Mouse (Mus musculus): ENCODE results near the gene Pop5. TPM values are rescaled to one million over a fixed set of nuclear protein-coding genes. Genes with fewer than 3 reads are reported as not detected.
A peak's percentile ranks its signal among the peaks of the same experiment; 100 is the strongest.

Gene Pop5
- polyA plus RNA-seq, 1 experiment from 2014 or later = 90.1 TPM

DNA sequence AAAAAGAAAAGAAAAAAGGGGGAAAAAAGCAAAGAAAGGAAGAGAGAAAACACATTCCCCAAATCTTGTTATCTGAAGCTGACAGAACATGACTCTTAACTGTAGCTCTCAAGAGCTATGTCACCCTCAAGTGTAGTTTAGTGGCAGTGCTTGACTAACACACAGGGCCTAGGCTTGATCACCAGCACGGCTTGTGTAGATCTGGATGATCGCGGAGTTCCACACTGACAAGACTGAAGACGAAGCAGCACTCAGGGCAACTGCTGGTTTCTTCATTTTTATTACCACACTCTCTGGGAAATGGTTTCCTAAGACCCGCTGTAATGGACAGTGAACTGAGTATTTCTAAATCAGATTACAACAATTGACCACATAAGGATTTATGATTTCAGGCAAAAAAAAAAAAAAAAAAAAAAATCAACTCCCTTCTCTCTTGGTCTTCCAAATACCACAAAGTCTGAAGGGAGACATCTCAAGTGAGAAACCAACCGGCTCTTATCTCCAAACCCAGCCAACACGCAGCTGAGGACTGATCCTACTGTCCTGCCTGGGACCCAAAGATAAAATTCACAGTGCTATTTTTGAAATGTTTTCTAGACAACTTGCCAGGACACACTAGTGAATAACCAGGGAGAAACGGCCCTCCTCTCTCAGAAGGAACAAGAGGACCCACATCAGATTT, 31.3 kb downstream of the Pop5 start:
- Histone ChIP-seq H3K4me3 (replicated peaks) (no peak overlapping the region), H3K27me3 (no peaks in the 10 kb centered on the region), H3K36me3 (peaks cover 20% of the 10 kb centered on the region), H3K9me3 (replicated peaks) (no peaks in the 10 kb centered on the region), H3K27ac (replicated peaks) (no peak overlapping the region), H3K4me2 (replicated peaks) (no peak overlapping the region), H3K4me1 (peaks cover 44% of the 10 kb centered on the region), H3K9ac (no peak overlapping the region)
- no peak for ATAC-seq (ENCODE audit: insufficient number of reproducible peaks, low FRiP score, low TSS enrichment, low read depth)
- 83% methylated on average over 8 of the region's 8 CpGs for WGBS

DNA sequence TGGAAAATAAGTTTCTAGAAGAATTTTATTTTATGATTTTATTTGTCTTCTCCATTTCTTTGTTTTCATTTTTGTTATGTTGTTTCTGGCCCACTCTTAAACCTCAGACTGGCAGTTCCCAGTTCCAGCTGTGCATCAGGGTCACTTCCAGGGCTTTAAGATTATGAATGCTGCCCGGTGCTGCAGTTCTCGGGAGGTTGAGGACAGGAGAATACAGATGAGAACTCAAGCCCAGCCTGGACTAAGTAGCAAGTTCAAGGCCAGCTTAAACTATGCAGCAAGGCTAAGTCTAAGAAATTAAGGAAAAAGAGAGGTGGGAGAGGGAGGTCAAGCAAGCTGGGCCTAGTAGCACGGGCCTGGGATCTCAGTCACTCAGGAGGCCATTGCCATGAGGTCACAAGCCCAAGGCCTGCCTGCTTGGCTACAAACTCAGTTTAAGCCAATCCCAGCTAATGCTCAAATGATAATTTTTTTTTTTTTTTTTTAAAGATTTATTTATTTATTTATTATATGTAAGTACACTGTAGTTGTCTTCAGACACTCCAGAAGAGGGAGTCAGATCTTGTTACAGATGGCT, 31.9 kb downstream of the Pop5 start:
- peaks cover 15% of the 10 kb centered on the region for H3K36me3 ChIP-seq
- no peaks in the 10 kb centered on the region for H3K27me3 ChIP-seq
- no peak overlapping the region for H3K4me3 ChIP-seq (replicated peaks)
- no peak overlapping the region for H3K9ac ChIP-seq
- no peak overlapping the region for H3K27ac ChIP-seq (replicated peaks)
- H3K9me3 ChIP-seq (replicated peaks) = no peaks in the 10 kb centered on the region
- WGBS = 83% methylated on average over 3 of the region's 3 CpGs
- peaks cover 44% of the 10 kb centered on the region for H3K4me1 ChIP-seq
- H3K4me2 ChIP-seq (replicated peaks) = no peak overlapping the region
- no peak for ATAC-seq (ENCODE audit: insufficient number of reproducible peaks, low FRiP score, low TSS enrichment, low read depth)

DNA sequence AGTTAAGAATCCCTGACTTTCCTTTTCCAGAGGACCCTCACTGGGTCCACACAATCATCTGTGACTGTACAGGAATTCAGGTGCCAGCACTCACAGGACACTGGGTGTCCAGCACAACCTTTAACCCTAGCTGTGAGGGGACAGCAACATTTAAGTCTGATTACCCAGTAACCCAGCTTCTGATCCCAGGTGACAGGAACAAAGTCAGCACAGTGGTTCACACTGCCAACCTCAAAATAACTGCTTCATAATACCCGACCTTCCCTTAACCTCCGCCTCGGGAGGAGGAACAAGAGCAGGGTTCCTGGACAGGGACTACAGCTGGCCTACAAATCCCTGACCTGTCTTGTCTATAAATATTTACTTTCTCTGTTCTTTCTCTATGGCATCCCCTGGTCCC, 32.6 kb downstream of the Pop5 start:
- H3K9me3 ChIP-seq (replicated peaks) = no peaks in the 10 kb centered on the region
- no peak overlapping the region for H3K27ac ChIP-seq (replicated peaks)
- H3K4me3 ChIP-seq (replicated peaks) = no peak overlapping the region
- H3K9ac ChIP-seq = no peak overlapping the region
- no peak for ATAC-seq (ENCODE audit: insufficient number of reproducible peaks, low FRiP score, low TSS enrichment, low read depth)
- H3K4me1 ChIP-seq = peaks cover 48% of the 10 kb centered on the region
- H3K27me3 ChIP-seq = no peaks in the 10 kb centered on the region
- no peak overlapping the region for H3K4me2 ChIP-seq (replicated peaks)
- H3K36me3 ChIP-seq = 0 out of 2 replicates have a peak, but pooled peaks cover 9% of the 10 kb centered on the region
- 65% methylated on average over 3 of the region's 3 CpGs for WGBS

DNA sequence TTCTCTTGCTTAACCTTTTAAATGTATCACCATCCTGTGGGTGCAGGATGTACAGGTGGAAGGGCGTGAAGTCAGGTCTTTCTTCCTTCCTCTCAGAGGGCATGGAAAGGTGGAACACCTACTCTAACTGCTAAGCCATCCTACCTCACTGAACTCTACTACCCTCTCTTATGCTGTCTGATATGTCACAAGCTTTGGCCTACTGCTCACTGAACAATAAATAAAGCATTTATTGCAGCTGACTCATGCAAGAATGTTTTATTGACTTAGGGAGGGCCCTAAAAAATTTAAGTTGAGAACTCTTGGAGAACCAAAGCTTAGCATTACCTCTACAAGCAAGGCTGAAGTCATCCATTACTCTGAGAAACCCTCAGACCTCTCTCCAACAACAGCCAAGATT, 34.3 kb downstream of the Pop5 start:
- Histone ChIP-seq H3K27ac (replicated peaks) (no peak overlapping the region), H3K27me3 (no peaks in the 10 kb centered on the region), H3K36me3 (0 out of 2 replicates have a peak, but pooled peaks cover 9% of the 10 kb centered on the region), H3K4me1 (peaks cover 51% of the 10 kb centered on the region), H3K4me3 (replicated peaks) (0 out of 2 replicates have a peak overlapping the region, but pooled peaks have one; percentile 100), H3K9me3 (replicated peaks) (no peaks in the 10 kb centered on the region), H3K9ac (no peak overlapping the region), H3K4me2 (replicated peaks) (no peak overlapping the region)
- WGBS = 93% methylated on average over 1 of the region's 1 CpGs
- no peak for ATAC-seq (ENCODE audit: insufficient number of reproducible peaks, low FRiP score, low TSS enrichment, low read depth)

DNA sequence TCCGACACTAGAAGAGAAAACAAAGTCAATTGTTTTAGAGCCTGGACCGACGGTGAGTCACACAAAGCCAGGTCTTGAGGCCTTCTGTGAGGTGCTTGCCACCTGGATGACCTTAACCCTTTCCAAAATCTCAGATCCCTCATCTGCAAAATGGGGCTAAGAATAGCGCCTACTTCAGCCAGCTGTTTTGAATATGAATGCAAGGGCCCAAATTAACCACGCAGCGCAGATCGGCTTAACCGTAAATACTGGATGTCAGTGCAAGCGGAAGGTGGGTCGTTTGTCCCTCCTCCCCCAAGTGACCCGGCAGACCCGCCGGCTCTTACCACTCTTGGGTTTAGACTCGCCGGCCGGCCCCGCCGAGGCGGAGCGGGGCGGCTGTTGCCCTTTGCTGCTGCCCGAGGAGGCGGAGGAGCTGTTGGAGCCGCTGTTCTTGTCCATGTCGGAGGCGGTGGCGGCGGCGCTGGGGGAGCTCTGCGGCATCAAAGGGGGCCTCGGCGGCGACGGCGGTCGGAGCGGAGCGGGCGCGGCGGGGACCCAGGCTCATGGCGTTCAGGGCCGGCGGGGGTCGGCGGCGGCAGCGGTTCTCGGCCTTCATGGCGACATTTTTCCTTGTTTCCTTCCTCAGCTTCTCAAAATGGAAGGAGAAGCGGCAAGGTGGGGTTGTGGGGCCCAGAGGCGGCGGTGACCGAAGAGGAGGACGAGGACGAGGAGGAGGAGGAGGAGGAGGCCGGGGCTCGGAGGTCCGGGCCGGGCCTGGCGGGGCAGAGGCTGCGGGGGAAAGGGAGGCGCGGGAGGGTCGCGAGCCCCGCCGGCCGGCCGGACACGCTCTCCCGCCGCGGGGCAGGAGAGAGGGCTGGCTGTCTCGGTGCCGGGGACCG, 36.5 kb downstream of the Pop5 start:
- H3K27ac ChIP-seq (replicated peaks) = peak overlapping the region; percentile 87
- no peaks in the 10 kb centered on the region for H3K9me3 ChIP-seq (replicated peaks)
- H3K36me3 ChIP-seq = 0 out of 2 replicates have a peak, but pooled peaks cover 3% of the 10 kb centered on the region
- peak overlapping the region; percentile 100 for H3K4me3 ChIP-seq (replicated peaks)
- peaks cover 43% of the 10 kb centered on the region for H3K4me1 ChIP-seq
- under 1% methylated on average over 76 of the region's 77 CpGs for WGBS
- no peaks in the 10 kb centered on the region for H3K27me3 ChIP-seq
- ATAC-seq (ENCODE audit: insufficient number of reproducible peaks, low FRiP score, low TSS enrichment, low read depth) = no peak
- peak overlapping the region; percentile 53 for H3K4me2 ChIP-seq (replicated peaks)
- peak overlapping the region; percentile 98 for H3K9ac ChIP-seq

DNA sequence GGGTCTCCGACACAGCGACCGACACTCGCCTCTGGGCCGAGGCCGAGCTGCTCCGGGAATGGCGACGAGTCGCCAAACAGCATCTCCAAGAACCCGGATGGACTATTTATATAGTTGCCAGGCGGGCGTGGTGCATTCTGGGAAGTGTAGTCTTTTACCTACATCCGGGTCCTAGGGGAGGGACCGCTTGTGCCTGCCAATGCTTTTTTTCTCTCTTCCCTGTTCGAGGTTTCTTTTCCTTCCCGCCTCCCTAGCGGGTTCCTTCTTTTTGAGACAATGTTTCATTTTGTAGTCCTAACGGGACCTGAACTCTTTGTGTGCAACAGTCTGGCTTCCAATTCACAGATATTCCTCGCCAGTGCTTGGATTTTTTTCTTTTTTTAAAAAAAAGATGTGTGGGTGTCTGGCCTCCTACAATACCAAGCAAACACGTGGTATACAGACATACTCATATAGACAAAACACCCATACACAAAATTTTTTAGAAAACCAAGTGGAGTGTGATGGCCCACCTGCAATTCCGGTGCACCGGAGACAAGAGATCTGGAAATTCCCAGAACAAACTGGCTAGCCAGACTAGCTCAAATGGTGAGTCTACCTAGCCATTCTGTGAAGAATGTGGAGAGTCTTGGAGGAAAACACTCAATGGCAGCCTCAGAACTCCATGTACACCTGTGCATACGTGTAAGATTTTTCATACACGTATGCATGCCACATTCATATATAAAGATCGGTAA, 37.3 kb downstream of the Pop5 start, which contains the start of gene Rnf10:
Gene Rnf10, minus strand, starts transcription at position 87 of the 737 bp plus-strand sequence.
- Histone ChIP-seq H3K36me3 (no peaks in the 10 kb centered on the region), H3K27me3 (no peaks in the 10 kb centered on the region), H3K4me1 (peaks cover 38% of the 10 kb centered on the region), H3K4me3 (replicated peaks) (peak within 1 kb of the TSS; percentile 100), H3K27ac (replicated peaks) (peak within 1 kb of the TSS; percentile 87), H3K9ac (peak within 1 kb of the TSS; percentile 98), H3K4me2 (replicated peaks) (peak within 1 kb of the TSS; percentile 53), H3K9me3 (replicated peaks) (no peaks in the 10 kb centered on the region)
- ATAC-seq (ENCODE audit: insufficient number of reproducible peaks, low FRiP score, low TSS enrichment, low read depth) = peak; percentile 90
- 12% methylated on average over 26 of the region's 26 CpGs for WGBS

DNA sequence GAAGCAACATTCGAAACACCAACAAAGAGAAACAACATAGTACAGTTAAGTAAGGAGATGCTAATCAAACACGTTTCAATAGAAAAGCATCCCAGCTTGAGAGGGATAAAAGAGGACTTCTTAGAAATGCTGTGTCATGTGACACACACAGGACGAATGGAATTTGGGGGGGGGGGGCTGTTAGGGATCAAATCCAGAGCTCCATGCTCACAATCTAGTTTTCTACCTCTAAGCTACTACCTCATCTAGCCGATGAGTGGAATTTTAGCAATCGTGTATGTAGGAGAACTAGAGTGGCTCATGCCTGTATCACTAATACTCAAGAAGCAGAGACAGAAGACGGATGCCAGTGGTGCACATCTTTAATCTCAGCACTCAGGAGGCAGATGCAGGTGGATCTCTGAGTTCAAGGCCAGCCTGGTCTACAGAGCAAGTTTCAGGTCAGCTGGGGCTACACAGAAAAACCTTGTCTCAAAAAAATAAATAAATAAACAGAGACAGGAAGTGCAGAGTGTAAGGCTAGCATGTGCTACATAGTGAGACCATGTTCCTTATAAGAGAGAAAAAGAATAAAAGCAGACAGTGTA, 38.0 kb downstream of the Pop5 start:
- no peaks in the 10 kb centered on the region for H3K9me3 ChIP-seq (replicated peaks)
- no peak for ATAC-seq (ENCODE audit: insufficient number of reproducible peaks, low FRiP score, low TSS enrichment, low read depth)
- no peaks in the 10 kb centered on the region for H3K36me3 ChIP-seq
- peak overlapping the region; percentile 53; the same call in 1 of the 2 replicates for H3K4me2 ChIP-seq (replicated peaks)
- H3K4me3 ChIP-seq (replicated peaks) = no peak overlapping the region; the same call in 1 of the 2 replicates
- H3K9ac ChIP-seq = no peak overlapping the region
- H3K27ac ChIP-seq (replicated peaks) = peak overlapping the region; percentile 87
- WGBS = 68% methylated on average over 6 of the region's 6 CpGs
- H3K4me1 ChIP-seq = peaks cover 33% of the 10 kb centered on the region
- no peaks in the 10 kb centered on the region for H3K27me3 ChIP-seq

DNA sequence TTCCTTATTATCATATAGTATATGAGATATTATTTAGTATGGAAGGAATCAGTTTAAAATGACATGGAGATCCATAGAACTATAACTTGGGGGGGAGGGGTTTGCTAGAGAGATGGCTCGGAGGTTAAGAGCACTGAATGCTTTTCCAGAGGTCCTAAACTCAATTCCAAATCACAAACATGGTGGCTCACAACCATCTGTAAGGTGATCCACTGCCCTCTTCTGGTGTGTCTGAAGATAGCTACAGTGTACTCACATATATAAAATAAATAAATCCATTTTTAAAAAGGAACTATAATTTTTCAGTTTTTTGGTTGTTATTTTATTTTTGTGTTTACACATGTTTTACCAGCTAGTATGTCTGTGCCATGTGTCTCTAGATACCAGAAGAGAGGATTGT, 38.7 kb downstream of the Pop5 start:
- no peak overlapping the region for H3K4me3 ChIP-seq (replicated peaks)
- no peak overlapping the region for H3K9ac ChIP-seq
- no peak overlapping the region for H3K27ac ChIP-seq (replicated peaks)
- 61% methylated on average over 1 of the region's 1 CpGs for WGBS
- H3K27me3 ChIP-seq = no peaks in the 10 kb centered on the region
- H3K36me3 ChIP-seq = no peaks in the 10 kb centered on the region
- no peak overlapping the region for H3K4me2 ChIP-seq (replicated peaks)
- H3K9me3 ChIP-seq (replicated peaks) = no peaks in the 10 kb centered on the region
- no peak for ATAC-seq (ENCODE audit: insufficient number of reproducible peaks, low FRiP score, low TSS enrichment, low read depth)
- peaks cover 26% of the 10 kb centered on the region for H3K4me1 ChIP-seq

DNA sequence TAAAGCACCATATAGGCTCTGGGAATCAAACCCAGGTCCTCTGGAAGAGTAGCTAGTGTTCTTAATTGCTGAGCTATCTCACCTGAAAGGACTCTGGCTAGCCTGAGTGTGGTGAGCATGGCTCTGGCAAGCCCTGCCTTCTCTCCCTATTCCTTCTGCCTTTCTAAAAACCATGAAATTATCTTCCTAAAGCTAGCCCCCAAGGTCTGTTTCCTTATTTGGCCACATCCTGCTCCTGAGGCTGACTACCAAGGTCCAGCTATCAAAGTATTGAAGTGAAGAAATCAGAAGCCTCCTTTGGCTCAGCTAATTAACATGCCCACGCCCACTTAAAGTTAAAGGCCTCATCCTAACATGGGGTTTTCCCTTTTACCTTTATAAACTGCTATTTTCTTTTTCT, 39.1 kb downstream of the Pop5 start:
- Histone ChIP-seq H3K27ac (replicated peaks) (no peak overlapping the region), H3K27me3 (no peaks in the 10 kb centered on the region), H3K36me3 (no peaks in the 10 kb centered on the region), H3K4me1 (peaks cover 22% of the 10 kb centered on the region), H3K4me3 (replicated peaks) (no peak overlapping the region), H3K9ac (no peak overlapping the region), H3K4me2 (replicated peaks) (no peak overlapping the region), H3K9me3 (replicated peaks) (no peaks in the 10 kb centered on the region)
- no peak for ATAC-seq (ENCODE audit: insufficient number of reproducible peaks, low FRiP score, low TSS enrichment, low read depth)
- WGBS = 85% methylated on average over 1 of the region's 1 CpGs

DNA sequence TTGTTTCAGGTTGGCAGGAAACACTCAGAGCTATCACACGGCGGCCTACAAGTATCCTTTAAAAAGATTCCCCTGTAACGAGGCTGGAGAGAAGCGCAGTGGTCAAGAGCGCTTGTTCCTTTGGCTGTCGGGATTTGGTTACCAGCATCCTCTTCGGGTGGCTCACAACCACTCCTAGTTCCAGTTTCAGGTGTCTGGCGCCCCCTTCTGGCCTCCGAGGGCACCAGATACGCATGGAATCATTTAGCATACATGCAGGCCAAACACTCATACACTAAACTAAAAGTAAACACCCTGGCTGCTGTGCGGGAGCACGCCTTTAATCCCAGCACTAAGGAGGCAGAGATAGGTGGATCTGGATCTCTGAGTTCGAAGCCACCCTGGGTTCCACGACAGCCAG, 40.4 kb downstream of the Pop5 start:
- no peaks in the 10 kb centered on the region for H3K27me3 ChIP-seq
- H3K4me2 ChIP-seq (replicated peaks) = no peak overlapping the region
- H3K9me3 ChIP-seq (replicated peaks) = no peaks in the 10 kb centered on the region
- H3K4me3 ChIP-seq (replicated peaks) = no peak overlapping the region
- no peak overlapping the region for H3K9ac ChIP-seq
- H3K27ac ChIP-seq (replicated peaks) = no peak overlapping the region
- H3K4me1 ChIP-seq = peaks cover 19% of the 10 kb centered on the region
- WGBS = 39% methylated on average over 14 of the region's 14 CpGs
- H3K36me3 ChIP-seq = no peaks in the 10 kb centered on the region
- ATAC-seq (ENCODE audit: insufficient number of reproducible peaks, low FRiP score, low TSS enrichment, low read depth) = no peak

Data from embryonic facial prominence, embryonic 15.5 days (tissue).